Mouse (Mus musculus) heart, adult 2 months (tissue): ENCODE results near the gene Cacna1e. TPM values are rescaled to one million over a fixed set of nuclear protein-coding genes. Genes with fewer than 3 reads are reported as not detected.
A peak's percentile ranks its signal among the peaks of the same experiment; 100 is the strongest.

ENCODE experiments used
- DNase-seq, 2 experiments: peaks; one replicate each; pipeline ENCODE4 v3.0.0; 2021
- H3K27ac ChIP-seq: fragments of 200-600 bp; 2 replicates; pipeline ENCODE4 v1.8.1; 2022
- H3K27me3 ChIP-seq: fragments of 200-500 bp; 2 replicates; pipeline ENCODE4 v1.6.1; 2012; ENCODE audit warnings: mild to moderate bottlenecking, low read length, inconsistent platforms, mixed read lengths; ENCODE audit not compliant: control insufficient read depth, insufficient read depth
- H3K36me3 ChIP-seq: fragments of 200-500 bp; 2 replicates; pipeline ENCODE4 v1.6.1; 2012; ENCODE audit warnings: low read length, inconsistent platforms; ENCODE audit not compliant: control insufficient read depth, insufficient read depth
- H3K4me1 ChIP-seq: fragments of 200-500 bp; 2 replicates; pipeline ENCODE4 v1.6.1; 2011; ENCODE audit warnings: low read length; ENCODE audit not compliant: control insufficient read depth, insufficient read depth
- H3K4me3 ChIP-seq: fragments of 200-600 bp; 2 replicates; pipeline ENCODE4 v1.8.1; 2022
- H3K79me2 ChIP-seq: fragments of 200-500 bp; replicated peaks from 2 replicates; pipeline ENCODE4 v1.6.1; 2012; ENCODE audit warnings: mild to moderate bottlenecking, inconsistent platforms, low read length, moderate library complexity, mixed read lengths; ENCODE audit not compliant: control insufficient read depth, insufficient read depth
- H3K9ac ChIP-seq: fragments of 200-500 bp; 2 replicates; pipeline ENCODE4 v1.6.1; 2012; ENCODE audit warnings: low read depth, mild to moderate bottlenecking, control low read depth, inconsistent platforms, low read length, mixed read lengths
- CTCF ChIP-seq: fragments of 200-600 bp; IDR thresholded peaks from 2 replicates; pipeline ENCODE4 v1.8.1; 2022; ENCODE audit warnings: antibody characterized with exemption, mild to moderate bottlenecking, moderate library complexity
- EP300 ChIP-seq: fragments of 200-500 bp; IDR thresholded peaks from 2 replicates; pipeline ENCODE4 v1.6.1; 2011; ENCODE audit warnings: low read depth, low read length, control low read depth; ENCODE audit not compliant: insufficient read depth
- POLR2A ChIP-seq: fragments of 200-500 bp; IDR thresholded peaks from 2 replicates; pipeline ENCODE4 v1.6.1; 2011; ENCODE audit warnings: mild to moderate bottlenecking, low read depth, low read length, control low read depth; ENCODE audit not compliant: insufficient read depth
- WGBS: fragments of 180-500 bp; shearing (Covaris S2); methylation state at CpG from one replicate; pipeline ENCODE4 v1.1.7; 2018; 5-methylcytosine and 5-hydroxymethylcytosine counted together
- intact Hi-C: fragments of 180-260 bp; cut with DNase I; formaldehyde crosslinking; loops from one replicate; pipeline ENCODE4 v1.15.1; 2025
- polyA plus RNA-seq: library from polyadenylated mRNA; depleted of rRNA; stranded (reverse); fragments of >200 nt; gene quantifications from 2 replicates; pipeline ENCODE4 v1.2.3, GENCODE M21; 2012
- total RNA-seq, 2 experiments: library from RNA; stranded (reverse); gene quantifications; 2 replicates each; pipeline ENCODE4 v1.2.3; 2021

Gene Cacna1e
- total and polyA plus RNA-seq, 3 experiments, result 0.08 to 0.14 (median 0.09) TPM

GRCm38 (mm10) chr1:154663721-154664120 is 220.6 kb downstream of the Cacna1e start:
- Histone ChIP-seq H3K4me3 (no peak overlapping the region), H3K9ac (no peak overlapping the region), H3K4me1 (no peaks in the 10 kb centered on the region), H3K79me2 (no peaks in the 10 kb centered on the region), H3K36me3 (no peaks in the 10 kb centered on the region), H3K27me3 (no peaks in the 10 kb centered on the region), H3K27ac (no peak overlapping the region)
- TF ChIP-seq POLR2A, result no peak
- TF ChIP-seq EP300, result no peak
- intact Hi-C loops, result no loop called here
- no peak for DNase-seq

GRCm38 (mm10) chr1:154661977-154662376 is 222.3 kb downstream of the Cacna1e start:
- Histone ChIP-seq H3K79me2 (no peaks in the 10 kb centered on the region), H3K9ac (no peak overlapping the region), H3K27ac (no peak overlapping the region), H3K4me3 (no peak overlapping the region), H3K27me3 (no peaks in the 10 kb centered on the region), H3K4me1 (no peaks in the 10 kb centered on the region), H3K36me3 (no peaks in the 10 kb centered on the region)
- DNase-seq, result no peak
- TF ChIP-seq CTCF (no peak), POLR2A (no peak), EP300 (no peak)
- intact Hi-C loops, result no loop called here
- 57% methylated on average over 5 of the region's 5 CpGs for WGBS

- WGBS, result 62% methylated on average over 7 of the region's 7 CpGs
- H3K9ac ChIP-seq, result no peak overlapping the region
- no peaks in the 10 kb centered on the region for H3K27me3 ChIP-seq
- DNase-seq, result no peak
- intact Hi-C loops, result no loop called here
- no peak overlapping the region for H3K27ac ChIP-seq
- no peaks in the 10 kb centered on the region for H3K79me2 ChIP-seq
- H3K36me3 ChIP-seq, result no peaks in the 10 kb centered on the region
- no peak for TF ChIP-seq POLR2A
- no peak for TF ChIP-seq CTCF
- TF ChIP-seq EP300, result no peak
- no peak overlapping the region for H3K4me3 ChIP-seq
- H3K4me1 ChIP-seq, result no peaks in the 10 kb centered on the region
Measured at GRCm38 (mm10) chr1:154661221-154661864, 223.0 kb downstream of the Cacna1e start.

GRCm38 (mm10) chr1:154657366-154657765 is 226.9 kb downstream of the Cacna1e start:
- H3K79me2 ChIP-seq, result no peaks in the 10 kb centered on the region
- WGBS, result 58% methylated on average over 5 of the region's 5 CpGs
- no peak for DNase-seq
- intact Hi-C loops, result no loop called here
- no peak overlapping the region for H3K4me3 ChIP-seq
- no peaks in the 10 kb centered on the region for H3K4me1 ChIP-seq
- no peaks in the 10 kb centered on the region for H3K36me3 ChIP-seq
- TF ChIP-seq EP300 (no peak), CTCF (no peak), POLR2A (no peak)
- no peak overlapping the region for H3K9ac ChIP-seq
- no peaks in the 10 kb centered on the region for H3K27me3 ChIP-seq
- H3K27ac ChIP-seq, result no peak overlapping the region

GRCm38 (mm10) chr1:154653951-154654350 is 230.3 kb downstream of the Cacna1e start:
- no peak overlapping the region for H3K9ac ChIP-seq
- no peak for DNase-seq
- no peaks in the 10 kb centered on the region for H3K27me3 ChIP-seq
- no peaks in the 10 kb centered on the region for H3K36me3 ChIP-seq
- TF ChIP-seq CTCF, result no peak
- TF ChIP-seq POLR2A, result no peak
- TF ChIP-seq EP300, result no peak
- no peak overlapping the region for H3K27ac ChIP-seq
- 62% methylated on average over 2 of the region's 2 CpGs for WGBS
- no peaks in the 10 kb centered on the region for H3K4me1 ChIP-seq
- no peak overlapping the region for H3K4me3 ChIP-seq
- intact Hi-C loops, result no loop called here
- H3K79me2 ChIP-seq, result no peaks in the 10 kb centered on the region

GRCm38 (mm10) chr1:154646156-154646950 is 237.9 kb downstream of the Cacna1e start:
- no peak overlapping the region for H3K9ac ChIP-seq
- 75% methylated on average over 6 of the region's 6 CpGs for WGBS
- no peak overlapping the region for H3K4me3 ChIP-seq
- no peak overlapping the region for H3K27ac ChIP-seq
- TF ChIP-seq CTCF (no peak), POLR2A (no peak), EP300 (no peak)
- intact Hi-C loops, result no loop called here
- H3K27me3 ChIP-seq, result no peaks in the 10 kb centered on the region
- H3K36me3 ChIP-seq, result no peaks in the 10 kb centered on the region
- no peaks in the 10 kb centered on the region for H3K4me1 ChIP-seq
- no peaks in the 10 kb centered on the region for H3K79me2 ChIP-seq
- DNase-seq, result peak; percentile 18 to 41
